28 mouse cellular contexts compared by ENCODE assay signal in the genomic region with DNA sequence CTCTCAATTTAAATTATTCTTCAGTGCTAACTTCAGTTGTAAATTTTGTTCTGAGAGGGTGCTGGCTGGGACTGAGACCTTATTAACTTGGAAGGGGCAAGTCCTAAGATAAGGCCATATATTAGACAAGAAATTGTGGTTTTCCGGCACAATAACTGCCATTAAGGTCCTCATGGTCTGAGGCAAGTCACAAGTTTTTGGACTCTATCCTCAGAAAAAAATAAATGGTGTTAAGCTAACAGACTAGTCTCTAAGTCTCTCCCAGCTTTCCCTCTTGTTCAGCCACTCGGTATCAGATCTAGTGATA.
DNase-seq lines count a peak whose midpoint lies in the region; ATAC-seq lines count a peak whose summit lies in the region.
"Had no signal": no experiment of that assay in that cellular context is flagged by ENCODE, and none has a peak within 500 bp of the region (broad histone marks: within the 10 kb centered on the region; RNA-seq: fewer than 3 reads in every experiment).

No protein-coding gene starts in this region.

- DNase-seq in kidney, adult 18-20 months = no peak
- DNase-seq in lung, postnatal 14 days = no peak
- DNase-seq: adrenal gland, postnatal 10 days; cerebellum, adult 8-10 months; cerebellum, postnatal 25 days; forebrain, postnatal 0 days; heart, postnatal 36 days; kidney, postnatal 14 days; lung, postnatal 36 days; right cerebral cortex, postnatal 14 days; thymus, adult 2 months; thymus, postnatal 4 days had no signal

- H3K4me1 ChIP-seq in kidney, embryonic 15.5 days = peaks cover 46% of the 10 kb centered on the region
- peaks cover 27% of the 10 kb centered on the region for H3K4me1 ChIP-seq in lung, embryonic 15.5 days
- peaks cover 25% of the 10 kb centered on the region for H3K4me1 ChIP-seq in intestine, embryonic 15.5 days (replicated peaks)
- H3K4me1 ChIP-seq in neural tube, embryonic 15.5 days = peaks cover 31% of the 10 kb centered on the region

- H3K36me3 ChIP-seq in kidney, embryonic 15.5 days = 0 out of 2 replicates have a peak, but pooled peaks cover 5% of the 10 kb centered on the region
- no peaks in the 10 kb centered on the region for H3K36me3 ChIP-seq in lung, embryonic 15.5 days
- no peaks in the 10 kb centered on the region for H3K36me3 ChIP-seq in intestine, embryonic 15.5 days
- H3K36me3 ChIP-seq in neural tube, embryonic 15.5 days = 0 out of 2 replicates have a peak, but pooled peaks cover 5% of the 10 kb centered on the region

- no peaks in the 10 kb centered on the region for H3K27me3 ChIP-seq in kidney, embryonic 15.5 days
- H3K27me3 ChIP-seq in lung, embryonic 15.5 days = no peaks in the 10 kb centered on the region
- no peaks in the 10 kb centered on the region for H3K27me3 ChIP-seq in intestine, embryonic 15.5 days (replicated peaks)
- H3K27me3 ChIP-seq in neural tube, embryonic 15.5 days (replicated peaks) = no peaks in the 10 kb centered on the region
- H3K27me3 ChIP-seq: embryonic facial prominence, embryonic 15.5 days; forebrain, embryonic 12.5 days; hindbrain, embryonic 12.5 days; limb, embryonic 13.5 days; neural tube, embryonic 12.5 days had no signal

- ATAC-seq in kidney, embryonic 15.5 days (replicated peaks; ENCODE audit: low FRiP score) = no peak; the same call in 1 of the 2 replicates
- no peak for ATAC-seq in lung, embryonic 15.5 days (ENCODE audit: borderline replicate concordance, extremely low read depth, low FRiP score, low TSS enrichment)
- ATAC-seq in intestine, embryonic 15.5 days = no peak
- ATAC-seq in neural tube, embryonic 15.5 days (ENCODE audit: low FRiP score) = no peak
- no peak for ATAC-seq in inflammation-experienced regulatory T-cells, adult 6 months
- ATAC-seq: forebrain, postnatal 0 days; hindbrain, postnatal 0 days; midbrain, embryonic 16.5 days had no signal

- H3K27ac ChIP-seq in kidney, embryonic 15.5 days = peak overlapping the region; percentile 80
- peak overlapping the region; percentile 71 for H3K27ac ChIP-seq in lung, embryonic 15.5 days
- 0 out of 2 replicates have a peak overlapping the region, but pooled peaks have one; percentile 4 for H3K27ac ChIP-seq in intestine, embryonic 15.5 days
- peak overlapping the region; percentile 7; the same call in 1 of the 2 replicates for H3K27ac ChIP-seq in neural tube, embryonic 15.5 days (replicated peaks)
- H3K27ac ChIP-seq: embryonic facial prominence, embryonic 10.5 days; embryonic facial prominence, embryonic 15.5 days; forebrain, embryonic 12.5 days; hindbrain, embryonic 12.5 days; hindbrain, postnatal 0 days; layer of hippocampus, adult 2 months; limb, embryonic 13.5 days; neural tube, embryonic 12.5 days had no signal

- H3K9ac ChIP-seq in kidney, embryonic 15.5 days = no peak overlapping the region
- H3K9ac ChIP-seq in lung, embryonic 15.5 days = no peak overlapping the region
- no peak overlapping the region for H3K9ac ChIP-seq in intestine, embryonic 15.5 days
- H3K9ac ChIP-seq in neural tube, embryonic 15.5 days (replicated peaks) = no peak overlapping the region
- H3K9ac ChIP-seq: embryonic facial prominence, embryonic 15.5 days; forebrain, embryonic 12.5 days; forebrain, postnatal 0 days; hindbrain, embryonic 12.5 days; limb, embryonic 13.5 days; neural tube, embryonic 12.5 days had no signal

- 53% methylated on average over 2 of the region's 2 CpGs for WGBS in kidney, embryonic 15.5 days
- 82% methylated on average over 2 of the region's 2 CpGs for WGBS in lung, embryonic 15.5 days
- 81% methylated on average over 2 of the region's 2 CpGs for WGBS in intestine, embryonic 15.5 days
- WGBS in neural tube, embryonic 15.5 days = 86% methylated on average over 2 of the region's 2 CpGs

- no peak overlapping the region for H3K4me3 ChIP-seq in kidney, embryonic 15.5 days (replicated peaks)
- H3K4me3 ChIP-seq in lung, embryonic 15.5 days = no peak overlapping the region
- no peak overlapping the region for H3K4me3 ChIP-seq in intestine, embryonic 15.5 days (replicated peaks)
- H3K4me3 ChIP-seq in neural tube, embryonic 15.5 days (replicated peaks) = no peak overlapping the region
- H3K4me3 ChIP-seq: embryonic facial prominence, embryonic 10.5 days; embryonic facial prominence, embryonic 15.5 days; forebrain, embryonic 12.5 days; hindbrain, embryonic 12.5 days; layer of hippocampus, adult 2 months; limb, embryonic 13.5 days; neural tube, embryonic 12.5 days had no signal

- no peaks in the 10 kb centered on the region for H3K9me3 ChIP-seq in kidney, embryonic 15.5 days (replicated peaks)
- no peaks in the 10 kb centered on the region for H3K9me3 ChIP-seq in lung, embryonic 15.5 days
- no peaks in the 10 kb centered on the region for H3K9me3 ChIP-seq in intestine, embryonic 15.5 days
- H3K9me3 ChIP-seq in neural tube, embryonic 15.5 days (replicated peaks) = no peaks in the 10 kb centered on the region
- H3K9me3 ChIP-seq: embryonic facial prominence, embryonic 10.5 days; embryonic facial prominence, embryonic 15.5 days; forebrain, embryonic 12.5 days; hindbrain, embryonic 12.5 days; limb, embryonic 13.5 days; neural tube, embryonic 12.5 days had no signal

- no peak overlapping the region for H3K4me2 ChIP-seq in kidney, embryonic 15.5 days
- H3K4me2 ChIP-seq in lung, embryonic 15.5 days = no peak overlapping the region
- no peak overlapping the region for H3K4me2 ChIP-seq in intestine, embryonic 15.5 days (replicated peaks)
- no peak overlapping the region for H3K4me2 ChIP-seq in neural tube, embryonic 15.5 days
- H3K4me2 ChIP-seq: embryonic facial prominence, embryonic 15.5 days; forebrain, embryonic 12.5 days; hindbrain, embryonic 12.5 days; limb, embryonic 13.5 days; liver, embryonic 11.5 days; midbrain, embryonic 11.5 days; neural tube, embryonic 12.5 days had no signal

Comparison
In these comparisons a context has a peak if more than half of its experiments do, and no peak if none do; other contexts are left out.
1. H3K27ac ChIP-seq: peak in every context shown above with its lines; median percentile 80 in kidney, embryonic 15.5 days; 71 in lung, embryonic 15.5 days; 7 in neural tube, embryonic 15.5 days; 4 in intestine, embryonic 15.5 days.